Mouse (Mus musculus) heart, embryonic 15.5 days (tissue): Measurements from ENCODE around the gene Psmd12. TPM values are rescaled to one million over a fixed set of nuclear protein-coding genes. Genes with fewer than 3 reads are reported as not detected.

ENCODE experiments used
- ATAC-seq: fragments of 200-750 bp; cut with Nextera tagmentation; replicated peaks from 2 replicates; pipeline ENCODE4 v1.8.0; 2017; ENCODE audit warnings: low read depth, moderate TSS enrichment; ENCODE audit not compliant: insufficient number of reproducible peaks, insufficient read depth, low FRiP score
- H3K27ac ChIP-seq: fragments of 300-500 bp; sonication (generic); 2 replicates; pipeline ENCODE4 v1.5.1; 2015; ENCODE audit warnings: mild to moderate bottlenecking, inconsistent platforms
- H3K27me3 ChIP-seq: fragments of 300-500 bp; sonication (generic); 2 replicates; pipeline ENCODE4 v1.6.1; 2015; ENCODE audit warnings: inconsistent platforms
- H3K36me3 ChIP-seq: fragments of 300-500 bp; sonication (generic); 2 replicates; pipeline ENCODE4 v1.6.1; 2015; ENCODE audit warnings: mild to moderate bottlenecking, inconsistent platforms
- H3K4me1 ChIP-seq: fragments of 300-500 bp; sonication (generic); replicated peaks from 2 replicates; pipeline ENCODE4 v1.6.1; 2015; ENCODE audit warnings: inconsistent platforms
- H3K4me2 ChIP-seq: fragments of 300-500 bp; sonication (generic); 2 replicates; pipeline ENCODE4 v1.6.1; 2015; ENCODE audit warnings: inconsistent platforms, mild to moderate bottlenecking, moderate library complexity
- H3K4me3 ChIP-seq: fragments of 300-500 bp; sonication (generic); 2 replicates; pipeline ENCODE4 v1.5.1; 2015; ENCODE audit warnings: mild to moderate bottlenecking, inconsistent platforms
- H3K9ac ChIP-seq: fragments of 300-500 bp; sonication (generic); 2 replicates; pipeline ENCODE4 v1.6.1; 2015; ENCODE audit warnings: mild to moderate bottlenecking, inconsistent platforms
- H3K9me3 ChIP-seq: fragments of 300-500 bp; sonication (generic); replicated peaks from 2 replicates; pipeline ENCODE4 v1.6.1; 2016; ENCODE audit warnings: inconsistent platforms
- WGBS: fragments of 180-500 bp; shearing (Covaris S2); methylation state at CpG from one replicate; pipeline ENCODE4 v1.1.7; 2015; ENCODE audit warnings: mixed read lengths; 5-methylcytosine and 5-hydroxymethylcytosine counted together
- polyA plus RNA-seq: library from polyadenylated mRNA; unstranded; fragments of >200 nt; fragmentation: Nextera tagmentation; extraction: Ambion mirVana; gene quantifications from 2 replicates; pipeline ENCODE4 v1.2.1, GENCODE M21; 2015

Gene Psmd12
- polyA plus RNA-seq, 1 experiment from 2014 or later: 134 TPM

GRCm38 (mm10) chr11:107447915-107448314 is 31.4 kb upstream of the Psmd12 start:
- H3K27me3 ChIP-seq: no peaks in the 10 kb centered on the region
- peaks cover 42% of the 10 kb centered on the region for H3K4me1 ChIP-seq
- no peak for ATAC-seq
- no peak overlapping the region for H3K4me2 ChIP-seq
- H3K9me3 ChIP-seq: no peaks in the 10 kb centered on the region
- 83% methylated on average over 9 of the region's 9 CpGs for WGBS
- no peak overlapping the region for H3K9ac ChIP-seq
- no peaks in the 10 kb centered on the region for H3K36me3 ChIP-seq
- H3K4me3 ChIP-seq: no peak overlapping the region
- H3K27ac ChIP-seq: no peak overlapping the region

DNA sequence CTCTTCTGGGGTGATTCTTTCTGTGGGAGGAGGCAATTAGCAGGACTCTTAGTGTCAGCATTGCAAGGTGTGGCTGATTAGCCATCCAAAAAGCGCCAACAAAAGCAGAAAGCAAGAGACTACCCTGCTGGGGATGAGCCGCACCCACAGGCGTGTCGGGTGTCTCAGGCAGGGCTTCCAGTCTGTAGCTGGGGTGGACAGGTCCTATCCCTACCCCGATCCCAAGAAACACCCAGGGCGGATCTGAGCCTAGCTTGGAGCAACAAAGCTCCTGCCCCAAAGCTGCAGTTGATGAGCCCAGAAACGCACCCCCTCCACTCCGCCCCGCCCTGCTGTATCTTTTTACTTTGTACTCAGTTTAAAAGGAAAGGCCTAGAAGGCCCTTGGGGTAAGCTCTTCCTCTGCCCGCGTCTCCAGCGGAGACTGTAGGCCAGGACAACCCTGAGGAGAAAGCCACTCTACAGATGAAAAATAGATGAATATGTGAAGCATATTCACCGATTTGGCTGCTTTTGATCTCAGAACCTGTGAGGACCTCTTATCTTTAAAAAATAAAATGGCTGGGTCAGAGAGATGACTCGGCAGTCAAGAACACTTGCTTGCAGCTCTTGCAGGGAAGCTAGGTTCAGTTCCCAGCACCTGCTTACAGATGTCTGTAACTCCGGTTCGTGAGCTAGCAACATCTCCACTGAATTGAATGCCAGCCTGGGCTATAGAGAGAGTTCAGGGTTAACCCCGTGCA is 29.9 kb upstream of the Psmd12 start:
- 0 out of 2 replicates have a peak overlapping the region, but pooled peaks have one; percentile 2 for H3K4me2 ChIP-seq
- peaks cover 42% of the 10 kb centered on the region for H3K4me1 ChIP-seq
- ATAC-seq: no peak
- no peaks in the 10 kb centered on the region for H3K36me3 ChIP-seq
- H3K9me3 ChIP-seq: no peaks in the 10 kb centered on the region
- 73% methylated on average over 17 of the region's 17 CpGs for WGBS
- H3K27ac ChIP-seq: no peak overlapping the region
- H3K27me3 ChIP-seq: no peaks in the 10 kb centered on the region
- no peak overlapping the region for H3K9ac ChIP-seq
- H3K4me3 ChIP-seq: no peak overlapping the region

DNA sequence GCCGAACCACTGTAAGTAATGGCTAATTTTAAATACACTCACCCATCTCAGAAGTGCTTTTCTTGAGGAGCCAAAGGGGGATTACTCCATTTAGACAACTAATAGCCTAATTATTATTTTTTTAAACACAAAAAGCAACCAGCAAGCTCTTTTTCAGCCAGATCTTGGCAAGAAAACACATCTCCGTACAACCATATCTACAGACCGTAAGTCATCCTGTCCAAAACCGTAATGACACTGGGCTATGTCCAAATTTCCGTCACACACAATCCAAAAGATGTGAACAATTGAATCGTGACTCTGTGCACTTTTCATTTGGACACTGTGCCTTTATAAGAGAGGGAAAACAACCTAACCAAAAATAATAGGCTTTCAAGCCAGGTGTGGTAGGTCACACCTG is 29.2 kb upstream of the Psmd12 start:
- 58% methylated on average over 6 of the region's 6 CpGs for WGBS

GRCm38 (mm10) chr11:107451106-107451505 is 28.2 kb upstream of the Psmd12 start:
- peak overlapping the region; percentile 38 for H3K4me2 ChIP-seq
- H3K27ac ChIP-seq: peak overlapping the region; percentile 56
- peak; percentile 39; the same call in 1 of the 2 replicates for ATAC-seq

More for the DNA sequence above, 29.2 kb upstream of the Psmd12 start:
- no peaks in the 10 kb centered on the region for H3K27me3 ChIP-seq
- no peaks in the 10 kb centered on the region for H3K9me3 ChIP-seq
- no peak overlapping the region for H3K4me3 ChIP-seq
- H3K4me1 ChIP-seq: peaks cover 47% of the 10 kb centered on the region
- no peak for ATAC-seq
- H3K4me2 ChIP-seq: no peak overlapping the region
- H3K9ac ChIP-seq: no peak overlapping the region
- no peaks in the 10 kb centered on the region for H3K36me3 ChIP-seq
- no peak overlapping the region for H3K27ac ChIP-seq

GRCm38 (mm10) chr11:107452053-107452452 is 27.2 kb upstream of the Psmd12 start:
- 82% methylated on average over 7 of the region's 7 CpGs for WGBS
- Histone ChIP-seq H3K27ac (no peak overlapping the region), H3K27me3 (no peaks in the 10 kb centered on the region), H3K4me1 (peaks cover 40% of the 10 kb centered on the region), H3K9ac (no peak overlapping the region), H3K36me3 (no peaks in the 10 kb centered on the region), H3K9me3 (no peaks in the 10 kb centered on the region), H3K4me2 (no peak overlapping the region), H3K4me3 (no peak overlapping the region)
- ATAC-seq: no peak

More at GRCm38 (mm10) chr11:107451106-107451505, 28.2 kb upstream of the Psmd12 start:
- Histone ChIP-seq H3K9me3 (no peaks in the 10 kb centered on the region), H3K4me1 (peaks cover 46% of the 10 kb centered on the region), H3K9ac (no peak overlapping the region), H3K27me3 (no peaks in the 10 kb centered on the region), H3K4me3 (no peak overlapping the region), H3K36me3 (no peaks in the 10 kb centered on the region)
- WGBS: 18% methylated on average over 10 of the region's 10 CpGs

GRCm38 (mm10) chr11:107454546-107455462 is 24.5 kb upstream of the Psmd12 start:
- Histone ChIP-seq H3K9ac (no peak overlapping the region), H3K36me3 (no peaks in the 10 kb centered on the region), H3K9me3 (no peaks in the 10 kb centered on the region), H3K4me3 (no peak overlapping the region), H3K4me2 (peak overlapping the region; percentile 21; the same call in 1 of the 2 replicates), H3K27me3 (no peaks in the 10 kb centered on the region), H3K27ac (no peak overlapping the region), H3K4me1 (peaks cover 25% of the 10 kb centered on the region)
- WGBS: 45% methylated on average over 19 of the region's 19 CpGs
- no peak for ATAC-seq

DNA sequence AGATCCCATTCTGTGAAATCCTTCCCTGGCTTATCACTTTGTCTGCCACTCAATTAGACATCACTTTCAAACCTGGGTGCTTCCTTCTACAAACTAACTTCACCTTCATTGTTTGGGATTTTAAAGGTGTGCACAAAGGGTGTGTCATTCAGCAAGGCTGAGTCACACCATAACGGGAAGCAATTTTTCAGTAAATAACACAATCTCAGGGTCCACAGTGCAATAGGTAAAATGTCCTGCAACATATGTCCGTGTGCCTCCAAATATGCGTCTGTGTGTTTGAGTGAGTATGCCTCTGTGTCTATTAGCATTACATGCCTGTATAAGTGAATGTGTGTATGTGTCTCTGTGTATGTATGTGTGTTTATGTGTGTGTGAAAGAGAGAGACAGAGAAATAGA is 22.0 kb upstream of the Psmd12 start:
- no peak overlapping the region for H3K4me3 ChIP-seq
- peaks cover 7% of the 10 kb centered on the region for H3K4me1 ChIP-seq
- no peak overlapping the region for H3K9ac ChIP-seq
- H3K27me3 ChIP-seq: no peaks in the 10 kb centered on the region
- no peaks in the 10 kb centered on the region for H3K36me3 ChIP-seq
- H3K9me3 ChIP-seq: no peaks in the 10 kb centered on the region
- WGBS: 90% methylated on average over 3 of the region's 3 CpGs
- no peak for ATAC-seq
- no peak overlapping the region for H3K27ac ChIP-seq
- no peak overlapping the region for H3K4me2 ChIP-seq

GRCm38 (mm10) chr11:107458286-107458685 is 21.0 kb upstream of the Psmd12 start:
- no peak overlapping the region for H3K9ac ChIP-seq

DNA sequence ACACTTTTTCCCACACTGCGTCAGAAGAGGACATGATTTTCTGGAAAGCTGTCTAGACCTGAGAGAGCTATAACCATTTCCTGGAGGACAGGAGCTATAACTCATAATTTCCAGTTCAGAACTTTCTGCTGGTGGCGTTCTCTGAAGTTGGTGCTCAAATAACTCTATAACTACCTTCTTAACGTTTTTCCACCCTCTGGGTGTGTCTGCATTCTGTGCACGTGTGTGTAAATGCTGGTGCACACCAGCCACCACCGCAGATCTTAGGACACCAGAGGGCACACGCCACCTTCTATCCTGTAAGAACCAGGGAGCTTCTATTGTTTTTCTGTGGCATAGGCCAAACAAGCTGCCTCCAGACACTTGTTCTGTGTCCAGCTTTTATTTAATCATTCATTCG is 20.3 kb upstream of the Psmd12 start:
- 71% methylated on average over 7 of the region's 7 CpGs for WGBS
- H3K27me3 ChIP-seq: no peaks in the 10 kb centered on the region
- H3K9ac ChIP-seq: no peak overlapping the region
- no peak for ATAC-seq
- no peak overlapping the region for H3K4me2 ChIP-seq
- H3K4me1 ChIP-seq: peaks cover 7% of the 10 kb centered on the region
- H3K36me3 ChIP-seq: no peaks in the 10 kb centered on the region
- H3K9me3 ChIP-seq: no peaks in the 10 kb centered on the region
- no peak overlapping the region for H3K4me3 ChIP-seq
- H3K27ac ChIP-seq: no peak overlapping the region

More at GRCm38 (mm10) chr11:107458286-107458685, 21.0 kb upstream of the Psmd12 start:
- no peak for ATAC-seq
- no peaks in the 10 kb centered on the region for H3K9me3 ChIP-seq
- H3K36me3 ChIP-seq: no peaks in the 10 kb centered on the region
- H3K4me3 ChIP-seq: no peak overlapping the region
- H3K4me1 ChIP-seq: peaks cover 7% of the 10 kb centered on the region
- no peak overlapping the region for H3K27ac ChIP-seq
- H3K4me2 ChIP-seq: no peak overlapping the region
- no peaks in the 10 kb centered on the region for H3K27me3 ChIP-seq
- 63% methylated on average over 12 of the region's 12 CpGs for WGBS

DNA sequence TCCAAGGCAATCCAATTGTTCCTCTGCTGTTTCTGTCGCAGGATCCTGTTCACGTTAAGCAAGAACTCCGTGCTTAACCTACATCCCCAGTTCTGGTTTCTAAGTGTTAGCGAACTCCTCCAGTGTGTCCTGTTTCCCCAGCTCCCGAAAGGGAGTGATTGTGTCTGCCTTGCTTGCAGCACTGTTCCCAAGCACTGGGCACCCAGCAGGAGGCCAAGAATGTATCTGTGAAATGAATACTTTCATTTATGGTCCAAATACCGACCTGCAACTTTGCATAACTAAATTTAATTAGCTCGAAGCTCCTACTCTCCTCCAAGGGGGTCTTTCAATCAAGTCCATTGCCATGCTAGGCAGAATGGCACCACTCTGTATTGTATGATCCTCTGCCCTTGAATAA is 19.5 kb upstream of the Psmd12 start:
- H3K27ac ChIP-seq: no peak overlapping the region
- peaks cover 4% of the 10 kb centered on the region for H3K4me1 ChIP-seq
- no peak overlapping the region for H3K9ac ChIP-seq
- WGBS: 85% methylated on average over 7 of the region's 7 CpGs
- H3K9me3 ChIP-seq: no peaks in the 10 kb centered on the region
- no peaks in the 10 kb centered on the region for H3K27me3 ChIP-seq
- ATAC-seq: no peak
- no peak overlapping the region for H3K4me3 ChIP-seq
- H3K4me2 ChIP-seq: no peak overlapping the region
- H3K36me3 ChIP-seq: no peaks in the 10 kb centered on the region

- Histone ChIP-seq H3K4me1 (no peaks in the 10 kb centered on the region; the same call in 1 of the 2 replicates), H3K9me3 (no peaks in the 10 kb centered on the region), H3K27ac (no peak overlapping the region), H3K9ac (no peak overlapping the region), H3K4me3 (no peak overlapping the region), H3K36me3 (no peaks in the 10 kb centered on the region), H3K4me2 (no peak overlapping the region), H3K27me3 (no peaks in the 10 kb centered on the region)
- WGBS: 85% methylated on average over 3 of the region's 3 CpGs
- no peak for ATAC-seq
These were observed 16.8 kb upstream of the Psmd12 start for GRCm38 (mm10) chr11:107462478-107462877.
